Comparison of ENCODE assay signal across 21 mouse cellular contexts in genomic region chr8:57148036-57148435, GRCm38 (mm10).
DNase-seq lines count a peak whose midpoint lies in the region; ATAC-seq and TF ChIP-seq lines count a peak whose summit lies in the region.
"Had no signal": no experiment of that assay in that cellular context is flagged by ENCODE, and none has a peak within 500 bp of the region (broad histone marks: within the 10 kb centered on the region; RNA-seq: fewer than 3 reads in every experiment).

No protein-coding gene starts in this region.

- H3K79me2 ChIP-seq in liver, adult 2 months (ENCODE audit: control insufficient read depth, insufficient read depth, low read length), result no peaks in the 10 kb centered on the region

- no peak for TF ChIP-seq POLR2A in liver, adult 2 months (IDR thresholded peaks at IDR 0.05; ENCODE audit: extremely low read depth, insufficient read depth, low read length)

- peak; percentile 46 for DNase-seq in liver, adult 2 months (ENCODE audit: extremely low read depth, low read depth, low spot score)
- no peak for DNase-seq in liver
- DNase-seq in lung, postnatal 14 days, result no peak
- DNase-seq: adrenal gland, adult 2 months; adrenal gland, postnatal 10 days; adrenal gland, postnatal 25 days; cerebellum, adult 11 months; cerebellum, adult 18-20 months; cerebellum, adult 8-10 months; cerebellum, adult 9-11 months; cerebellum, postnatal 14 days; cerebellum, postnatal 36 days; embryo, embryonic 11 days had no signal

- no peak overlapping the region for H3K4me3 ChIP-seq in liver, adult 2 months (ENCODE audit: insufficient read depth, low read depth, low read length)
- H3K4me3 ChIP-seq in lung, embryonic 16.5 days (ENCODE audit: low read length), result no peak overlapping the region
- H3K4me3 ChIP-seq: embryonic facial prominence, embryonic 13.5 days; embryonic facial prominence, embryonic 15.5 days; erythroblast, embryonic 14.5 days; forebrain, embryonic 10.5 days; forebrain, embryonic 12.5 days had no signal

- peak; percentile 45; the same call in 1 of the 2 replicates for ATAC-seq in lung, embryonic 16.5 days (ENCODE audit: low read depth)
- ATAC-seq: forebrain, embryonic 14.5 days; forebrain, embryonic 16.5 days had no signal

- H3K9ac ChIP-seq in liver, adult 2 months (ENCODE audit: low read depth, low read length), result no peak overlapping the region
- no peak overlapping the region for H3K9ac ChIP-seq in lung, embryonic 16.5 days (ENCODE audit: low read length)
- H3K9ac ChIP-seq: embryonic facial prominence, embryonic 13.5 days; embryonic facial prominence, embryonic 15.5 days; forebrain, embryonic 12.5 days had no signal

- H3K36me3 ChIP-seq in liver, adult 2 months (ENCODE audit: control insufficient read depth, insufficient read depth, low read length), result no peaks in the 10 kb centered on the region
- H3K36me3 ChIP-seq in lung, embryonic 16.5 days (ENCODE audit: control insufficient read depth, insufficient read depth, low read length), result no peaks in the 10 kb centered on the region
- H3K36me3 ChIP-seq: embryonic facial prominence, embryonic 13.5 days; embryonic facial prominence, embryonic 15.5 days; forebrain, embryonic 10.5 days; forebrain, embryonic 12.5 days had no signal

- H3K27ac ChIP-seq in liver, adult 2 months (replicated peaks; ENCODE audit: insufficient read depth, low read depth, low read length), result no peak overlapping the region
- H3K27ac ChIP-seq in lung, embryonic 16.5 days (ENCODE audit: low read length), result no peak overlapping the region
- H3K27ac ChIP-seq: embryonic facial prominence, embryonic 13.5 days; embryonic facial prominence, embryonic 15.5 days; forebrain, embryonic 10.5 days; forebrain, embryonic 12.5 days had no signal

- no peaks in the 10 kb centered on the region for H3K4me1 ChIP-seq in liver, adult 2 months (ENCODE audit: control insufficient read depth, insufficient read depth, low read length)
- H3K4me1 ChIP-seq in lung, embryonic 16.5 days (replicated peaks; ENCODE audit: control insufficient read depth, insufficient read depth, low read length), result no peaks in the 10 kb centered on the region; the same call in 1 of the 2 replicates
- H3K4me1 ChIP-seq: embryonic facial prominence, embryonic 13.5 days; embryonic facial prominence, embryonic 15.5 days; forebrain, embryonic 10.5 days; forebrain, embryonic 12.5 days had no signal

- H3K27me3 ChIP-seq in liver, adult 2 months (ENCODE audit: control insufficient read depth, insufficient read depth, low read length), result no peaks in the 10 kb centered on the region
- H3K27me3 ChIP-seq in lung, embryonic 16.5 days (ENCODE audit: control insufficient read depth, insufficient read depth, low read depth, low read length), result no peaks in the 10 kb centered on the region
- H3K27me3 ChIP-seq: embryonic facial prominence, embryonic 13.5 days; embryonic facial prominence, embryonic 15.5 days; forebrain, embryonic 12.5 days had no signal

- H3K4me2 ChIP-seq in lung, embryonic 16.5 days (ENCODE audit: low read depth, low read length), result no peak overlapping the region
- H3K4me2 ChIP-seq: embryonic facial prominence, embryonic 13.5 days; embryonic facial prominence, embryonic 15.5 days; forebrain, embryonic 12.5 days had no signal

- TF ChIP-seq CTCF in liver, adult 2 months (IDR thresholded peaks at IDR 0.05; ENCODE audit: low read depth, low read length), result no peak

- H3K9me3 ChIP-seq in lung, embryonic 16.5 days (ENCODE audit: control insufficient read depth, low read length), result no peaks in the 10 kb centered on the region
- H3K9me3 ChIP-seq: embryonic facial prominence, embryonic 13.5 days; embryonic facial prominence, embryonic 15.5 days; forebrain, embryonic 10.5 days; forebrain, embryonic 12.5 days had no signal

- WGBS in liver, adult 2 months, result 72% methylated on average over 5 of the region's 5 CpGs
- WGBS in lung, embryonic 16.5 days, result 41% methylated on average over 5 of the region's 5 CpGs
